Mouse (Mus musculus) megakaryocyte, embryonic 14.5 days (primary cell): Measurements from ENCODE around the gene Npas3.

ENCODE experiments used
- FLI1 ChIP-seq: IDR thresholded peaks from 2 replicates; pipeline ENCODE4 v1.6.1; 2012; ENCODE audit warnings: low read length, inconsistent platforms, mixed read lengths
- GATA1 ChIP-seq: IDR thresholded peaks from 3 replicates; pipeline ENCODE4 v1.6.1; 2012; ENCODE audit warnings: mixed read lengths, low read length, inconsistent platforms, borderline replicate concordance

GRCm38 (mm10) chr12:53692471-53692870 lies 444.0 kb downstream of the Npas3 start:
- TF ChIP-seq GATA1 (no peak), FLI1 (no peak)
